Mouse (Mus musculus) bone marrow, adult 2 months (tissue): ENCODE measurements around the gene Kif24.

Experiments used
- CTCF ChIP-seq: fragments of 200-500 bp; IDR thresholded peaks from 2 replicates; pipeline ENCODE4 v1.5.1; 2011; ENCODE audit warnings: low read length, control low read depth; ENCODE audit not compliant: control insufficient read depth, insufficient read depth
- POLR2A ChIP-seq: fragments of 200-500 bp; IDR thresholded peaks from 2 replicates; pipeline ENCODE4 v1.6.1; 2011; ENCODE audit warnings: low read depth, mild to moderate bottlenecking, control low read depth, low read length, borderline replicate concordance; ENCODE audit not compliant: control insufficient read depth

GRCm38 (mm10) chr4:41347839-41348238, 116.8 kb downstream of the Kif24 start:
- TF ChIP-seq CTCF (no peak), POLR2A (no peak)
